Mouse (Mus musculus) G1E (cell line): Measurements from ENCODE around the gene Cox15. TPM values are rescaled to one million over a fixed set of nuclear protein-coding genes. Genes with fewer than 3 reads are reported as not detected.

ENCODE experiments used
- ATAC-seq: 2 replicates; pipeline ENCODE4 v1.8.0; 2016; ENCODE audit warnings: mild to moderate bottlenecking; ENCODE audit not compliant: insufficient number of reproducible peaks, poor library complexity, low FRiP score, severe bottlenecking; ENCODE audit errors: extremely low read depth
- DNase-seq: peaks from one replicate; pipeline ENCODE4 v3.0.0; 2012; ENCODE audit warnings: low spot score
- H3K27me3 ChIP-seq: 2 replicates; pipeline ENCODE4 v1.6.1; 2012; ENCODE audit warnings: mild to moderate bottlenecking, low read length, inconsistent platforms; ENCODE audit not compliant: insufficient read depth
- H3K36me3 ChIP-seq: replicated peaks from 2 replicates; pipeline ENCODE3; 2012; ENCODE audit warnings: mild to moderate bottlenecking, inconsistent platforms
- H3K4me1 ChIP-seq: 2 replicates; pipeline ENCODE4 v1.6.1; 2012; ENCODE audit warnings: low read depth, low read length, inconsistent platforms, mixed read lengths; ENCODE audit not compliant: insufficient read depth
- H3K4me3 ChIP-seq: 2 replicates; pipeline ENCODE4 v1.5.1; 2012; ENCODE audit warnings: low read depth, mild to moderate bottlenecking, inconsistent platforms, low read length, moderate library complexity, mixed read lengths
- H3K9me3 ChIP-seq: replicated peaks from 2 replicates; pipeline ENCODE4 v1.6.1; 2012; ENCODE audit warnings: inconsistent platforms
- CTCF ChIP-seq: IDR thresholded peaks from 2 replicates; pipeline ENCODE4 v1.5.1; 2012; ENCODE audit warnings: low read depth, low read length, inconsistent platforms, mixed read lengths
- GATA1 ChIP-seq: IDR thresholded peaks from 2 replicates; pipeline ENCODE4 v1.6.1; 2012; ENCODE audit warnings: borderline replicate concordance, low read length, inconsistent platforms, mixed read lengths
- GATA2 ChIP-seq: IDR thresholded peaks from 2 replicates; pipeline ENCODE4 v1.6.1; 2012; ENCODE audit warnings: low read depth, low read length, inconsistent platforms, borderline replicate concordance
- POLR2AphosphoS5 ChIP-seq: IDR thresholded peaks from 2 replicates; pipeline ENCODE4 v1.6.1; 2012; ENCODE audit warnings: low read depth, low read length, inconsistent platforms; ENCODE audit not compliant: insufficient replicate concordance
- TAL1 ChIP-seq: conservative IDR thresholded peaks from 2 replicates; pipeline ENCODE4 v1.6.1; 2012; ENCODE audit warnings: low read depth, low read length, inconsistent platforms, mixed read lengths
- polyA plus RNA-seq: library from polyadenylated mRNA; stranded (reverse); fragments of >175 nt; gene quantifications from 2 replicates; pipeline ENCODE4 v1.2.3, GENCODE M21; 2012
- total RNA-seq, 2 experiments: library from RNA; stranded (forward) in 1 of 2; stranded (reverse) in 1 of 2; fragments of 200-1000 nt in 1 of 2; fragments of >200 nt in 1 of 2; fragmentation: Nextera tagmentation in 1 of 2; gene quantifications; 2 replicates each; pipeline ENCODE4 v1.2.3; 2014 to 2017

Cox15 gene
- total RNA-seq (2014; fragmentation: Nextera tagmentation), result 21.7 and 21.8 TPM in 2 replicates
- total RNA-seq (2017), result 15.3 and 18.8 TPM in 2 replicates
- polyA plus RNA-seq, result 5.3 and 5.9 TPM in 2 replicates

- TF ChIP-seq POLR2AphosphoS5, result no peak
- no peak for TF ChIP-seq TAL1
- TF ChIP-seq CTCF, result no peak
- no peak for TF ChIP-seq GATA2
- TF ChIP-seq GATA1, result no peak
Observed at GRCm38 (mm10) chr19:43752489-43753225, at the start of gene Cox15, which contains the start of gene Cutc. Gene Cox15 (minus strand): TSS chr19:43753000. Gene Cutc (plus strand): TSS chr19:43752996.

GRCm38 (mm10) chr19:43801427-43802051 is 48.7 kb upstream of the Cox15 start:
- Histone ChIP-seq H3K9me3 (no peaks in the 10 kb centered on the region), H3K4me1 (no peaks in the 10 kb centered on the region), H3K27me3 (peaks cover 14% of the 10 kb centered on the region), H3K4me3 (no peak overlapping the region), H3K36me3 (no peaks in the 10 kb centered on the region)
- TF ChIP-seq CTCF (no peak), TAL1 (no peak), GATA1 (no peak), POLR2AphosphoS5 (no peak), GATA2 (no peak)
- no peak for DNase-seq
- no peak for ATAC-seq

More at GRCm38 (mm10) chr19:43752489-43753225, at the start of gene Cox15, which contains the start of gene Cutc:
- ATAC-seq, result peak; percentile 47
- DNase-seq, result peak; percentile 98
- peaks cover 42% of the 10 kb centered on the region for H3K36me3 ChIP-seq
- H3K4me3 ChIP-seq, result peak within 1 kb of the TSS; percentile 81
- peaks cover 21% of the 10 kb centered on the region for H3K4me1 ChIP-seq
- no peaks in the 10 kb centered on the region for H3K27me3 ChIP-seq
- H3K9me3 ChIP-seq, result no peaks in the 10 kb centered on the region

GRCm38 (mm10) chr19:43797216-43797615 is 44.4 kb upstream of the Cox15 start:
- no peak overlapping the region for H3K4me3 ChIP-seq
- TF ChIP-seq POLR2AphosphoS5 (no peak), GATA1 (no peak), TAL1 (no peak), CTCF (no peak), GATA2 (no peak)
- no peaks in the 10 kb centered on the region for H3K36me3 ChIP-seq
- H3K9me3 ChIP-seq, result no peaks in the 10 kb centered on the region
- peaks cover 13% of the 10 kb centered on the region; the same call in 1 of the 2 replicates for H3K27me3 ChIP-seq
- no peak for DNase-seq
- no peaks in the 10 kb centered on the region for H3K4me1 ChIP-seq
- no peak for ATAC-seq

GRCm38 (mm10) chr19:43795511-43795910 is 42.7 kb upstream of the Cox15 start:
- Histone ChIP-seq H3K9me3 (no peaks in the 10 kb centered on the region), H3K36me3 (no peaks in the 10 kb centered on the region), H3K27me3 (peaks cover 10% of the 10 kb centered on the region; the same call in 1 of the 2 replicates), H3K4me3 (no peak overlapping the region), H3K4me1 (no peaks in the 10 kb centered on the region)
- no peak for TF ChIP-seq CTCF
- no peak for TF ChIP-seq GATA1
- TF ChIP-seq TAL1, result no peak
- no peak for TF ChIP-seq POLR2AphosphoS5
- no peak for TF ChIP-seq GATA2
- no peak for ATAC-seq
- no peak for DNase-seq

GRCm38 (mm10) chr19:43793951-43794350 is 41.2 kb upstream of the Cox15 start:
- TF ChIP-seq POLR2AphosphoS5, result no peak
- TF ChIP-seq GATA2, result no peak
- TF ChIP-seq CTCF, result no peak
- TF ChIP-seq TAL1, result no peak
- no peak for TF ChIP-seq GATA1
- Histone ChIP-seq H3K4me3 (no peak overlapping the region), H3K4me1 (no peaks in the 10 kb centered on the region; the same call in 1 of the 2 replicates), H3K36me3 (no peaks in the 10 kb centered on the region), H3K27me3 (peaks cover 12% of the 10 kb centered on the region), H3K9me3 (no peaks in the 10 kb centered on the region)
- DNase-seq (no peak), ATAC-seq (no peak)

GRCm38 (mm10) chr19:43792537-43792936 is 39.7 kb upstream of the Cox15 start:
- Histone ChIP-seq H3K9me3 (no peaks in the 10 kb centered on the region), H3K4me3 (no peak overlapping the region), H3K36me3 (no peaks in the 10 kb centered on the region), H3K27me3 (peaks cover 17% of the 10 kb centered on the region), H3K4me1 (no peaks in the 10 kb centered on the region; the same call in 1 of the 2 replicates)
- ATAC-seq, result no peak
- no peak for TF ChIP-seq CTCF
- TF ChIP-seq TAL1, result no peak
- no peak for TF ChIP-seq POLR2AphosphoS5
- TF ChIP-seq GATA2, result no peak
- no peak for TF ChIP-seq GATA1
- no peak for DNase-seq
